Mouse (Mus musculus) limb, embryonic 13.5 days (tissue): ENCODE data around the gene Clec12b. TPM values are rescaled to one million over a fixed set of nuclear protein-coding genes. Genes with fewer than 3 reads are reported as not detected.
A peak's percentile ranks its signal among the peaks of the same experiment; 100 is the strongest.

Experiments used
- ATAC-seq: fragments of 200-750 bp; cut with Nextera tagmentation; 2 replicates; pipeline ENCODE4 v1.8.0; 2017; ENCODE audit warnings: low read depth, moderate number of reproducible peaks, moderate TSS enrichment; ENCODE audit not compliant: low FRiP score
- H3K27ac ChIP-seq: fragments of 300-500 bp; sonication (generic); 2 replicates; pipeline ENCODE4 v1.5.1; 2015; ENCODE audit warnings: inconsistent platforms, mild to moderate bottlenecking, moderate library complexity
- H3K27me3 ChIP-seq: fragments of 300-500 bp; sonication (generic); 2 replicates; pipeline ENCODE4 v1.6.1; 2015; ENCODE audit warnings: mild to moderate bottlenecking, inconsistent platforms
- H3K36me3 ChIP-seq: fragments of 300-500 bp; sonication (generic); 2 replicates; pipeline ENCODE4 v1.6.1; 2015; ENCODE audit warnings: inconsistent platforms, mild to moderate bottlenecking, moderate library complexity
- H3K4me1 ChIP-seq: fragments of 300-500 bp; sonication (generic); 2 replicates; pipeline ENCODE4 v1.6.1; 2015; ENCODE audit warnings: inconsistent platforms
- H3K4me2 ChIP-seq: fragments of 300-500 bp; sonication (generic); replicated peaks from 2 replicates; pipeline ENCODE4 v1.6.1; 2015; ENCODE audit warnings: inconsistent platforms, mild to moderate bottlenecking, moderate library complexity
- H3K4me3 ChIP-seq: fragments of 300-500 bp; sonication (generic); 2 replicates; pipeline ENCODE4 v1.5.1; 2015; ENCODE audit warnings: moderate library complexity, mild to moderate bottlenecking, inconsistent platforms
- H3K9ac ChIP-seq: fragments of 300-500 bp; sonication (generic); 2 replicates; pipeline ENCODE4 v1.6.1; 2015; ENCODE audit warnings: mild to moderate bottlenecking, inconsistent platforms
- H3K9me3 ChIP-seq: fragments of 300-500 bp; sonication (generic); 2 replicates; pipeline ENCODE4 v1.6.1; 2016; ENCODE audit warnings: inconsistent platforms
- WGBS: fragments of 180-500 bp; shearing (Covaris S2); methylation state at CpG from one replicate; pipeline ENCODE4 v1.1.7; 2015; 5-methylcytosine and 5-hydroxymethylcytosine counted together
- polyA plus RNA-seq: library from polyadenylated mRNA; unstranded; fragments of >200 nt; fragmentation: Nextera tagmentation; extraction: Ambion mirVana; gene quantifications from 2 replicates; pipeline ENCODE4 v1.2.1, GENCODE M21; 2015

The Clec12b gene
- polyA plus RNA-seq, 1 experiment from 2014 or later, result 0.09 TPM

- H3K27me3 ChIP-seq, result no peaks in the 10 kb centered on the region
- no peak overlapping the region for H3K27ac ChIP-seq
- H3K4me1 ChIP-seq, result no peaks in the 10 kb centered on the region
- no peak overlapping the region for H3K9ac ChIP-seq
- no peak for ATAC-seq
- H3K4me3 ChIP-seq, result no peak overlapping the region
- H3K36me3 ChIP-seq, result no peaks in the 10 kb centered on the region
- WGBS, result 87% methylated on average over 2 of the region's 2 CpGs
- H3K9me3 ChIP-seq, result no peaks in the 10 kb centered on the region
- no peak overlapping the region for H3K4me2 ChIP-seq
These were observed 16.7 kb upstream of the Clec12b start for GRCm38 (mm10) chr6:129402404-129402803.

GRCm38 (mm10) chr6:129399945-129400344 lies 14.3 kb upstream of the Clec12b start:
- 72% methylated on average over 6 of the region's 6 CpGs for WGBS

GRCm38 (mm10) chr6:129396997-129397396 lies 11.3 kb upstream of the Clec12b start, which contains the start of gene Clec1b:
Gene Clec1b, plus strand, starts transcription at chr6:129397297.
- no peak within 1 kb of the TSS for H3K4me3 ChIP-seq
- ATAC-seq, result no peak
- no peak within 1 kb of the TSS for H3K27ac ChIP-seq
- WGBS, result 90% methylated on average over 8 of the region's 8 CpGs
- no peaks in the 10 kb centered on the region for H3K36me3 ChIP-seq
- H3K4me2 ChIP-seq, result no peak within 1 kb of the TSS
- H3K4me1 ChIP-seq, result no peaks in the 10 kb centered on the region
- no peaks in the 10 kb centered on the region for H3K9me3 ChIP-seq
- no peaks in the 10 kb centered on the region for H3K27me3 ChIP-seq
- H3K9ac ChIP-seq, result no peak within 1 kb of the TSS

More at GRCm38 (mm10) chr6:129399945-129400344, 14.3 kb upstream of the Clec12b start:
- Histone ChIP-seq H3K4me3 (no peak overlapping the region), H3K9ac (no peak overlapping the region), H3K4me1 (no peaks in the 10 kb centered on the region), H3K27me3 (no peaks in the 10 kb centered on the region), H3K36me3 (no peaks in the 10 kb centered on the region), H3K9me3 (no peaks in the 10 kb centered on the region), H3K4me2 (no peak overlapping the region), H3K27ac (no peak overlapping the region)
- no peak for ATAC-seq

- Histone ChIP-seq H3K27ac (no peak overlapping the region), H3K36me3 (no peaks in the 10 kb centered on the region), H3K4me2 (no peak overlapping the region), H3K9ac (no peak overlapping the region), H3K27me3 (no peaks in the 10 kb centered on the region), H3K9me3 (no peaks in the 10 kb centered on the region), H3K4me1 (no peaks in the 10 kb centered on the region), H3K4me3 (no peak overlapping the region)
- ATAC-seq, result no peak
- WGBS, result 73% methylated on average over 6 of the region's 6 CpGs
These were observed 8.1 kb upstream of the Clec12b start for GRCm38 (mm10) chr6:129393732-129394131.

- Histone ChIP-seq H3K27ac (no peak overlapping the region), H3K4me1 (no peaks in the 10 kb centered on the region), H3K4me3 (no peak overlapping the region), H3K9ac (no peak overlapping the region), H3K4me2 (no peak overlapping the region), H3K36me3 (no peaks in the 10 kb centered on the region), H3K9me3 (no peaks in the 10 kb centered on the region), H3K27me3 (no peaks in the 10 kb centered on the region)
- ATAC-seq, result no peak
- WGBS, result 29% methylated on average over 2 of the region's 2 CpGs
These were observed 7.5 kb upstream of the Clec12b start for GRCm38 (mm10) chr6:129393087-129393720.

GRCm38 (mm10) chr6:129385000-129385399 lies 674 bp downstream of the Clec12b start:
- Histone ChIP-seq H3K9me3 (no peaks in the 10 kb centered on the region), H3K4me3 (no peak overlapping the region), H3K9ac (no peak overlapping the region), H3K36me3 (no peaks in the 10 kb centered on the region), H3K4me2 (no peak overlapping the region), H3K27me3 (no peaks in the 10 kb centered on the region), H3K4me1 (no peaks in the 10 kb centered on the region), H3K27ac (no peak overlapping the region)
- 87% methylated on average over 4 of the region's 4 CpGs for WGBS
- ATAC-seq, result no peak

GRCm38 (mm10) chr6:129383466-129383865 lies 2.2 kb downstream of the Clec12b start:
- Histone ChIP-seq H3K27me3 (no peaks in the 10 kb centered on the region), H3K4me2 (no peak overlapping the region), H3K36me3 (no peaks in the 10 kb centered on the region), H3K9ac (no peak overlapping the region), H3K27ac (no peak overlapping the region), H3K9me3 (no peaks in the 10 kb centered on the region), H3K4me1 (no peaks in the 10 kb centered on the region), H3K4me3 (no peak overlapping the region)
- 56% methylated on average over 3 of the region's 3 CpGs for WGBS
- no peak for ATAC-seq

- Histone ChIP-seq H3K27me3 (no peaks in the 10 kb centered on the region), H3K27ac (no peak overlapping the region), H3K9ac (no peak overlapping the region), H3K9me3 (no peaks in the 10 kb centered on the region), H3K4me1 (no peaks in the 10 kb centered on the region), H3K4me3 (no peak overlapping the region), H3K4me2 (no peak overlapping the region), H3K36me3 (no peaks in the 10 kb centered on the region)
- whole genome bisulfite sequencing, result 64% methylated on average over 1 of the region's 1 CpGs
- no peak for ATAC-seq
These were observed 3.9 kb downstream of the Clec12b start for GRCm38 (mm10) chr6:129381736-129382135.

- no peak overlapping the region for H3K4me3 ChIP-seq
- no peak overlapping the region for H3K4me2 ChIP-seq
- no peaks in the 10 kb centered on the region; the same call in 1 of the 2 replicates for H3K9me3 ChIP-seq
- no peaks in the 10 kb centered on the region for H3K27me3 ChIP-seq
- H3K9ac ChIP-seq, result no peak overlapping the region
- no peak overlapping the region for H3K27ac ChIP-seq
- 64% methylated on average over 4 of the region's 4 CpGs for whole genome bisulfite sequencing
- no peaks in the 10 kb centered on the region for H3K36me3 ChIP-seq
- H3K4me1 ChIP-seq, result no peaks in the 10 kb centered on the region
- no peak for ATAC-seq
These were observed 5.2 kb downstream of the Clec12b start for GRCm38 (mm10) chr6:129380454-129380853.

GRCm38 (mm10) chr6:129374937-129375471 lies 10.7 kb downstream of the Clec12b start:
- Histone ChIP-seq H3K4me1 (no peaks in the 10 kb centered on the region), H3K9me3 (no peaks in the 10 kb centered on the region; the same call in 1 of the 2 replicates), H3K27me3 (no peaks in the 10 kb centered on the region), H3K4me2 (no peak overlapping the region), H3K27ac (no peak overlapping the region), H3K4me3 (no peak overlapping the region), H3K9ac (no peak overlapping the region), H3K36me3 (no peaks in the 10 kb centered on the region)
- no peak for ATAC-seq
- 81% methylated on average over 2 of the region's 2 CpGs for WGBS

- no peaks in the 10 kb centered on the region for H3K36me3 ChIP-seq
- H3K9ac ChIP-seq, result no peak overlapping the region
- no peaks in the 10 kb centered on the region for H3K27me3 ChIP-seq
- H3K4me2 ChIP-seq, result no peak overlapping the region
- 67% methylated on average over 7 of the region's 7 CpGs for WGBS
- H3K4me3 ChIP-seq, result no peak overlapping the region
- no peaks in the 10 kb centered on the region for H3K4me1 ChIP-seq
- H3K27ac ChIP-seq, result no peak overlapping the region
- H3K9me3 ChIP-seq, result no peaks in the 10 kb centered on the region
- ATAC-seq, result no peak
These were observed 16.1 kb downstream of the Clec12b start for GRCm38 (mm10) chr6:129369374-129370132.

- no peak overlapping the region for H3K4me3 ChIP-seq
- no peaks in the 10 kb centered on the region for H3K36me3 ChIP-seq
- no peaks in the 10 kb centered on the region for H3K9me3 ChIP-seq
- no peak overlapping the region for H3K27ac ChIP-seq
- H3K4me1 ChIP-seq, result no peaks in the 10 kb centered on the region
- WGBS, result 20% methylated on average over 6 of the region's 6 CpGs
- H3K9ac ChIP-seq, result no peak overlapping the region
- peak; percentile 40; the same call in 1 of the 2 replicates for ATAC-seq
- no peak overlapping the region for H3K4me2 ChIP-seq
- no peaks in the 10 kb centered on the region for H3K27me3 ChIP-seq
These were observed 19.7 kb downstream of the Clec12b start for GRCm38 (mm10) chr6:129365959-129366359.
